Mouse (Mus musculus) hindbrain, embryonic 16.5 days (tissue): ENCODE results near the gene Lamtor2. TPM values are rescaled to one million over a fixed set of nuclear protein-coding genes. Genes with fewer than 3 reads are reported as not detected.
A peak's percentile ranks its signal among the peaks of the same experiment; 100 is the strongest.

Source experiments
- ATAC-seq: fragments of 200-750 bp; cut with Nextera tagmentation; 2 replicates; pipeline ENCODE4 v1.8.0; 2017; ENCODE audit warnings: moderate TSS enrichment, moderate library complexity
- H3K27ac ChIP-seq: fragments of 300-500 bp; sonication (generic); 2 replicates; pipeline ENCODE4 v1.5.1; 2014; ENCODE audit warnings: low read depth, mild to moderate bottlenecking, control low read depth, low read length, moderate library complexity
- H3K27me3 ChIP-seq: fragments of 300-500 bp; sonication (generic); replicated peaks from 2 replicates; pipeline ENCODE4 v1.6.1; 2014; ENCODE audit warnings: low read length; ENCODE audit not compliant: control insufficient read depth, insufficient read depth
- H3K36me3 ChIP-seq: fragments of 300-500 bp; sonication (generic); 2 replicates; pipeline ENCODE4 v1.6.1; 2014; ENCODE audit warnings: mild to moderate bottlenecking, low read length, moderate library complexity, mixed read lengths; ENCODE audit not compliant: control insufficient read depth, insufficient read depth
- H3K4me1 ChIP-seq: fragments of 300-500 bp; sonication (generic); 2 replicates; pipeline ENCODE4 v1.6.1; 2014; ENCODE audit warnings: low read depth, low read length; ENCODE audit not compliant: control insufficient read depth, insufficient read depth
- H3K4me2 ChIP-seq: fragments of 300-500 bp; sonication (generic); 2 replicates; pipeline ENCODE4 v1.6.1; 2014; ENCODE audit warnings: mild to moderate bottlenecking, low read length, control low read depth, moderate library complexity
- H3K4me3 ChIP-seq: fragments of 300-500 bp; sonication (generic); 2 replicates; pipeline ENCODE4 v1.5.1; 2014; ENCODE audit warnings: mild to moderate bottlenecking, low read length, control low read depth, moderate library complexity
- H3K9ac ChIP-seq: fragments of 300-500 bp; sonication (generic); 2 replicates; pipeline ENCODE4 v1.6.1; 2014; ENCODE audit warnings: low read depth, mild to moderate bottlenecking, control low read depth, low read length, moderate library complexity
- H3K9me3 ChIP-seq: fragments of 300-500 bp; sonication (generic); 2 replicates; pipeline ENCODE4 v1.6.1; 2014; ENCODE audit warnings: mild to moderate bottlenecking, low read length, moderate library complexity; ENCODE audit not compliant: control insufficient read depth
- WGBS: fragments of 180-500 bp; shearing (Covaris S2); extraction: QIAGEN DNeasy Blood & Tissue Kit; methylation state at CpG from one replicate; pipeline ENCODE4 v1.1.7; 2014; 5-methylcytosine and 5-hydroxymethylcytosine counted together
- polyA plus RNA-seq: library from polyadenylated mRNA; unstranded; fragments of >200 nt; fragmentation: Nextera tagmentation; extraction: Ambion mirVana; gene quantifications from 2 replicates; pipeline ENCODE4 v1.2.1, GENCODE M21; 2015

Gene Lamtor2
- polyA plus RNA-seq, 1 experiment from 2014 or later, result 218 TPM

- peaks cover 4% of the 10 kb centered on the region for H3K4me1 ChIP-seq
- no peaks in the 10 kb centered on the region for H3K9me3 ChIP-seq
- no peak overlapping the region for H3K4me3 ChIP-seq
- H3K9ac ChIP-seq, result no peak overlapping the region
- no peak for ATAC-seq
- H3K27ac ChIP-seq, result no peak overlapping the region
- 77% methylated on average over 6 of the region's 6 CpGs for WGBS
- no peaks in the 10 kb centered on the region for H3K27me3 ChIP-seq
- no peak overlapping the region for H3K4me2 ChIP-seq
- no peaks in the 10 kb centered on the region for H3K36me3 ChIP-seq
Observed at GRCm38 (mm10) chr3:88546674-88547418, 6.0 kb downstream of the Lamtor2 start.

GRCm38 (mm10) chr3:88544955-88545591 lies 7.8 kb downstream of the Lamtor2 start:
- Histone ChIP-seq H3K4me3 (no peak overlapping the region), H3K27ac (no peak overlapping the region), H3K36me3 (no peaks in the 10 kb centered on the region), H3K9me3 (no peaks in the 10 kb centered on the region), H3K4me1 (peaks cover 8% of the 10 kb centered on the region), H3K27me3 (no peaks in the 10 kb centered on the region), H3K9ac (no peak overlapping the region), H3K4me2 (no peak overlapping the region)
- 70% methylated on average over 20 of the region's 20 CpGs for WGBS
- ATAC-seq, result no peak

- no peaks in the 10 kb centered on the region for H3K27me3 ChIP-seq
- no peaks in the 10 kb centered on the region for H3K36me3 ChIP-seq
- H3K9me3 ChIP-seq, result no peaks in the 10 kb centered on the region
- H3K4me2 ChIP-seq, result no peak overlapping the region
- H3K4me1 ChIP-seq, result peaks cover 12% of the 10 kb centered on the region
- H3K4me3 ChIP-seq, result no peak overlapping the region
- no peak overlapping the region for H3K27ac ChIP-seq
- H3K9ac ChIP-seq, result no peak overlapping the region
- WGBS, result 42% methylated on average over 5 of the region's 5 CpGs
- no peak for ATAC-seq
Observed at GRCm38 (mm10) chr3:88544514-88544913, 8.4 kb downstream of the Lamtor2 start.

- Histone ChIP-seq H3K4me1 (peaks cover 15% of the 10 kb centered on the region), H3K9me3 (no peaks in the 10 kb centered on the region), H3K4me3 (no peak overlapping the region), H3K4me2 (no peak overlapping the region), H3K27me3 (no peaks in the 10 kb centered on the region), H3K36me3 (no peaks in the 10 kb centered on the region; the same call in 1 of the 2 replicates), H3K9ac (no peak overlapping the region), H3K27ac (no peak overlapping the region)
- WGBS, result 77% methylated on average over 5 of the region's 5 CpGs
- ATAC-seq, result no peak
Observed at GRCm38 (mm10) chr3:88543651-88544410, 9.0 kb downstream of the Lamtor2 start.

- no peaks in the 10 kb centered on the region for H3K27me3 ChIP-seq
- no peak overlapping the region for H3K4me3 ChIP-seq
- peaks cover 22% of the 10 kb centered on the region for H3K4me1 ChIP-seq
- no peak overlapping the region for H3K27ac ChIP-seq
- H3K9me3 ChIP-seq, result no peaks in the 10 kb centered on the region
- no peak overlapping the region for H3K4me2 ChIP-seq
- H3K9ac ChIP-seq, result no peak overlapping the region
- peaks cover 5% of the 10 kb centered on the region for H3K36me3 ChIP-seq
- no peak for ATAC-seq
- 88% methylated on average over 8 of the region's 8 CpGs for WGBS
Observed at GRCm38 (mm10) chr3:88543174-88543573, 9.7 kb downstream of the Lamtor2 start.

GRCm38 (mm10) chr3:88542486-88542885 lies 10.4 kb downstream of the Lamtor2 start:
- H3K9me3 ChIP-seq, result no peaks in the 10 kb centered on the region
- no peaks in the 10 kb centered on the region for H3K27me3 ChIP-seq
- no peak overlapping the region for H3K4me2 ChIP-seq
- ATAC-seq, result no peak
- 72% methylated on average over 4 of the region's 4 CpGs for WGBS
- no peak overlapping the region for H3K4me3 ChIP-seq
- H3K9ac ChIP-seq, result no peak overlapping the region
- H3K36me3 ChIP-seq, result peaks cover 10% of the 10 kb centered on the region
- H3K4me1 ChIP-seq, result peaks cover 23% of the 10 kb centered on the region
- no peak overlapping the region; the same call in 1 of the 2 replicates for H3K27ac ChIP-seq

- ATAC-seq, result peak; percentile 69
- H3K9ac ChIP-seq, result no peak overlapping the region
- H3K4me3 ChIP-seq, result no peak overlapping the region
- WGBS, result 45% methylated on average over 7 of the region's 7 CpGs
- no peaks in the 10 kb centered on the region for H3K9me3 ChIP-seq
- H3K4me2 ChIP-seq, result no peak overlapping the region
- peaks cover 15% of the 10 kb centered on the region for H3K36me3 ChIP-seq
- H3K4me1 ChIP-seq, result peaks cover 28% of the 10 kb centered on the region
- peak overlapping the region; percentile 16 for H3K27ac ChIP-seq
- no peaks in the 10 kb centered on the region for H3K27me3 ChIP-seq
Observed at GRCm38 (mm10) chr3:88541622-88542401, 11.1 kb downstream of the Lamtor2 start.

GRCm38 (mm10) chr3:88540085-88540484 lies 12.8 kb downstream of the Lamtor2 start:
- no peak overlapping the region for H3K9ac ChIP-seq

More at GRCm38 (mm10) chr3:88540085-88540484, 12.8 kb downstream of the Lamtor2 start:
- peaks cover 20% of the 10 kb centered on the region for H3K36me3 ChIP-seq
- no peak overlapping the region for H3K4me2 ChIP-seq
- no peaks in the 10 kb centered on the region for H3K27me3 ChIP-seq
- H3K9me3 ChIP-seq, result no peaks in the 10 kb centered on the region
- peaks cover 45% of the 10 kb centered on the region for H3K4me1 ChIP-seq
- 57% methylated on average over 5 of the region's 5 CpGs for WGBS
- H3K27ac ChIP-seq, result peak overlapping the region; percentile 58
- ATAC-seq, result no peak
- no peak overlapping the region for H3K4me3 ChIP-seq
